Mouse (Mus musculus) inflammation-experienced regulatory T-cells, adult 6 months (primary cell): ENCODE data around the gene Mapk8ip2. TPM values are rescaled to one million over a fixed set of nuclear protein-coding genes. Genes with fewer than 3 reads are reported as not detected.

ENCODE experiments used
- ATAC-seq: one replicate; pipeline ENCODE4 v1.8.0; 2017
- polyA plus RNA-seq, 3 experiments: library from polyadenylated mRNA; unstranded; fragments of 100-300 nt; shearing (Covaris generic); gene quantifications; one replicate each; pipeline ENCODE4 v1.2.1; 2017

Gene Mapk8ip2
- polyA plus RNA-seq, 3 experiments from 2014 or later = 0.08 to 0.40 TPM; not detected in 1

GRCm38 (mm10) chr15:89488182-89488581, 34.5 kb downstream of the Mapk8ip2 start:
- no peak for ATAC-seq

- no peak for ATAC-seq
These were observed 35.0 kb downstream of the Mapk8ip2 start for GRCm38 (mm10) chr15:89488611-89489117.

GRCm38 (mm10) chr15:89494970-89495369, 41.3 kb downstream of the Mapk8ip2 start:
- no peak for ATAC-seq

- ATAC-seq = no peak
These were observed 42.4 kb downstream of the Mapk8ip2 start for GRCm38 (mm10) chr15:89496131-89496530.

- ATAC-seq = no peak
These were observed 43.1 kb downstream of the Mapk8ip2 start for GRCm38 (mm10) chr15:89496841-89497240.

- no peak for ATAC-seq
These were observed 43.8 kb downstream of the Mapk8ip2 start for GRCm38 (mm10) chr15:89497391-89498048.

- peak; percentile 52 for ATAC-seq
These were observed 44.6 kb downstream of the Mapk8ip2 start for GRCm38 (mm10) chr15:89498049-89498960.

- ATAC-seq = no peak
These were observed 45.4 kb downstream of the Mapk8ip2 start, which contains the start of gene Shank3 for GRCm38 (mm10) chr15:89498961-89499688. Gene Shank3 (plus strand): TSS chr15:89499623.

- ATAC-seq = no peak
These were observed 46.1 kb downstream of the Mapk8ip2 start for GRCm38 (mm10) chr15:89499784-89500220.

- ATAC-seq = no peak
These were observed 46.6 kb downstream of the Mapk8ip2 start for GRCm38 (mm10) chr15:89500221-89500791.

- ATAC-seq = no peak
These were observed 47.6 kb downstream of the Mapk8ip2 start for GRCm38 (mm10) chr15:89501321-89501720.

GRCm38 (mm10) chr15:89504838-89505237, 51.1 kb downstream of the Mapk8ip2 start:
- ATAC-seq = no peak

- no peak for ATAC-seq
These were observed 54.0 kb downstream of the Mapk8ip2 start for GRCm38 (mm10) chr15:89507751-89508150.

- no peak for ATAC-seq
These were observed 59.0 kb downstream of the Mapk8ip2 start for GRCm38 (mm10) chr15:89512679-89513078.

Other genes with a start within 250 kb of the Mapk8ip2 start
- 10 to 100 TPM; 21.5 to 33.7 (median 30.1) TPM for gene Ppp6r2, start 242.4 kb upstream of the Mapk8ip2 start, polyA plus RNA-seq
- gene Sbf1, start 138.6 kb upstream of the Mapk8ip2 start, polyA plus RNA-seq = 100 to 1,000 TPM in 2 of 3 experiments, 10 to 100 TPM in 1; 63.2 to 112 (median 106) TPM
- gene Adm2, start 131.2 kb upstream of the Mapk8ip2 start, polyA plus RNA-seq = not detected
- gene Miox, start 119.5 kb upstream of the Mapk8ip2 start, polyA plus RNA-seq = not detected
- 10 to 100 TPM; 24.7 to 44.0 (median 34.7) TPM for gene Lmf2, start 98.3 kb upstream of the Mapk8ip2 start, polyA plus RNA-seq
- gene Ncaph2, start 98.2 kb upstream of the Mapk8ip2 start, polyA plus RNA-seq = 100 to 1,000 TPM; 145 to 237 (median 180) TPM
- gene Sco2, start 80.1 kb upstream of the Mapk8ip2 start, polyA plus RNA-seq = 1 to 10 TPM in 1 of 3 experiments, under 1 TPM in 1, not detected in 1; 0.82 to 3.4 TPM
- under 1 TPM in 2 of 3 experiments, not detected in 1; 0.94 to 0.99 TPM for gene Tymp, start 76.9 kb upstream of the Mapk8ip2 start, polyA plus RNA-seq
- gene Odf3b, start 74.6 kb upstream of the Mapk8ip2 start, polyA plus RNA-seq = 1 to 10 TPM in 2 of 3 experiments, under 1 TPM in 1; 0.41 to 2.0 (median 1.8) TPM
- gene Klhdc7b, start 69.0 kb upstream of the Mapk8ip2 start, polyA plus RNA-seq = under 1 TPM in 1 of 3 experiments, not detected in 2; 0.08 TPM
- gene Syce3, start 43.4 kb upstream of the Mapk8ip2 start, polyA plus RNA-seq = not detected
- under 1 TPM; 0.15 to 0.82 (median 0.45) TPM for gene Cpt1b, start 28.1 kb upstream of the Mapk8ip2 start, polyA plus RNA-seq
- 1 to 10 TPM; 4.2 to 7.1 (median 6.1) TPM for gene C730034F03Rik, start 24.3 kb upstream of the Mapk8ip2 start, polyA plus RNA-seq
- gene Gm44502, start 24.2 kb upstream of the Mapk8ip2 start, polyA plus RNA-seq = under 1 TPM in 1 of 3 experiments, not detected in 2; 0.28 TPM
- 10 to 100 TPM; 45.1 to 62.2 (median 57.2) TPM for gene Chkb, start 24.0 kb upstream of the Mapk8ip2 start, polyA plus RNA-seq
- 10 to 100 TPM in 1 of 3 experiments, 1 to 10 TPM in 2; 4.9 to 12.1 (median 6.8) TPM for gene Arsa, start 23.5 kb downstream of the Mapk8ip2 start, polyA plus RNA-seq
- gene Shank3, start 45.7 kb downstream of the Mapk8ip2 start, polyA plus RNA-seq = not detected
- gene Acr, start 114.4 kb downstream of the Mapk8ip2 start, polyA plus RNA-seq = not detected
- gene Rabl2, start 138.0 kb downstream of the Mapk8ip2 start, polyA plus RNA-seq = 1 to 10 TPM; 1.5 to 2.2 (median 1.5) TPM